Mouse (Mus musculus): Measurements from ENCODE around the gene Dhx36.

GRCm38 (mm10) chr3:62470179-62470578, 36.6 kb downstream of the Dhx36 start:
- no peak for TF ChIP-seq CTCF (IDR thresholded peaks at IDR 0.05; ENCODE audit: insufficient read depth, low read depth, low read length)
- no peak for TF ChIP-seq POLR2A (IDR thresholded peaks at IDR 0.05; ENCODE audit: insufficient read depth, low read depth, low read length)
